Mouse (Mus musculus): ENCODE measurements around the gene Cd2. TPM values are rescaled to one million over a fixed set of nuclear protein-coding genes. Genes with fewer than 3 reads are reported as not detected.

Gene Cd2
- polyA plus RNA-seq, 1 experiment, result 1.4 TPM

- peak; percentile 90 for DNase-seq (ENCODE audit: low read depth)
Measured at GRCm38 (mm10) chr3:101293571-101294135, 5.9 kb upstream of the Cd2 start.

- no peak for DNase-seq (ENCODE audit: low read depth)
Measured at GRCm38 (mm10) chr3:101292611-101293010, 4.9 kb upstream of the Cd2 start.

- no peak for DNase-seq (ENCODE audit: low read depth)
Measured at GRCm38 (mm10) chr3:101290587-101291520, 3.1 kb upstream of the Cd2 start.

- DNase-seq (ENCODE audit: low read depth), result no peak
Measured at GRCm38 (mm10) chr3:101290036-101290435, 2.3 kb upstream of the Cd2 start.

GRCm38 (mm10) chr3:101289406-101289805 lies 1.7 kb upstream of the Cd2 start:
- DNase-seq (ENCODE audit: low read depth), result no peak

- no peak for DNase-seq (ENCODE audit: low read depth)
Measured at GRCm38 (mm10) chr3:101286336-101287325, 1.1 kb downstream of the Cd2 start.

GRCm38 (mm10) chr3:101285851-101286250 lies 1.9 kb downstream of the Cd2 start:
- DNase-seq (ENCODE audit: low read depth), result no peak

GRCm38 (mm10) chr3:101285021-101285615 lies 2.6 kb downstream of the Cd2 start:
- DNase-seq (ENCODE audit: low read depth), result no peak

GRCm38 (mm10) chr3:101283869-101284706 lies 3.7 kb downstream of the Cd2 start:
- DNase-seq (ENCODE audit: low read depth), result no peak

- no peak for DNase-seq (ENCODE audit: low read depth)
Measured at GRCm38 (mm10) chr3:101283441-101283840, 4.3 kb downstream of the Cd2 start.

GRCm38 (mm10) chr3:101282556-101283180 lies 5.1 kb downstream of the Cd2 start:
- DNase-seq (ENCODE audit: low read depth), result no peak

GRCm38 (mm10) chr3:101281841-101282240 lies 5.9 kb downstream of the Cd2 start:
- no peak for DNase-seq (ENCODE audit: low read depth)

GRCm38 (mm10) chr3:101280348-101281311 lies 7.1 kb downstream of the Cd2 start:
- DNase-seq (ENCODE audit: low read depth), result no peak

- DNase-seq (ENCODE audit: low read depth), result no peak
Measured at GRCm38 (mm10) chr3:101279561-101279960, 8.2 kb downstream of the Cd2 start.

- no peak for DNase-seq (ENCODE audit: low read depth)
Measured at GRCm38 (mm10) chr3:101278396-101278795, 9.3 kb downstream of the Cd2 start.

- DNase-seq (ENCODE audit: low read depth), result no peak
Measured at GRCm38 (mm10) chr3:101277830-101278229, 9.9 kb downstream of the Cd2 start.

GRCm38 (mm10) chr3:101276501-101277320 lies 11.0 kb downstream of the Cd2 start:
- DNase-seq (ENCODE audit: low read depth), result no peak
